Mouse (Mus musculus) small intestine, adult 2 months (tissue): ENCODE results near the gene Gjc1. TPM values are rescaled to one million over a fixed set of nuclear protein-coding genes. Genes with fewer than 3 reads are reported as not detected.
A peak's percentile ranks its signal among the peaks of the same experiment; 100 is the strongest.

Experiments
- H3K27ac ChIP-seq: fragments of 200-500 bp; 2 replicates; pipeline ENCODE4 v1.5.1; 2012; ENCODE audit warnings: low read depth, low read length, control low read depth, inconsistent platforms; ENCODE audit not compliant: insufficient read depth
- H3K27me3 ChIP-seq: fragments of 200-500 bp; 2 replicates; pipeline ENCODE4 v1.6.1; 2012; ENCODE audit warnings: mild to moderate bottlenecking, moderate library complexity, low read length, inconsistent platforms; ENCODE audit not compliant: control insufficient read depth, insufficient read depth
- H3K36me3 ChIP-seq: fragments of 200-500 bp; 2 replicates; pipeline ENCODE4 v1.6.1; 2012; ENCODE audit warnings: mild to moderate bottlenecking, low read length, control low read depth, inconsistent platforms; ENCODE audit not compliant: control insufficient read depth, insufficient read depth
- H3K4me1 ChIP-seq: fragments of 200-500 bp; 2 replicates; pipeline ENCODE4 v1.6.1; 2012; ENCODE audit warnings: low read length, inconsistent platforms, mixed read lengths; ENCODE audit not compliant: control insufficient read depth, insufficient read depth, insufficient read length
- H3K4me3 ChIP-seq: fragments of 200-500 bp; 2 replicates; pipeline ENCODE4 v1.5.1; 2012; ENCODE audit warnings: low read depth, mild to moderate bottlenecking, control low read depth, inconsistent platforms, low read length, moderate library complexity
- CTCF ChIP-seq: fragments of 200-500 bp; IDR thresholded peaks from 2 replicates; pipeline ENCODE4 v1.5.1; 2012; ENCODE audit warnings: low read depth, mild to moderate bottlenecking, control low read depth, inconsistent platforms, low read length, moderate library complexity, mixed read lengths; ENCODE audit not compliant: insufficient replicate concordance, insufficient read length; ENCODE audit errors: extremely low read depth
- POLR2A ChIP-seq: fragments of 200-500 bp; IDR thresholded peaks from 2 replicates; pipeline ENCODE4 v1.6.1; 2012; ENCODE audit warnings: low read depth, mild to moderate bottlenecking, control low read depth, inconsistent platforms, low read length, moderate library complexity
- WGBS: fragments of 180-500 bp; shearing (Covaris S2); methylation state at CpG from one replicate; pipeline ENCODE4 v1.1.7; 2018; 5-methylcytosine and 5-hydroxymethylcytosine counted together
- polyA plus RNA-seq: library from polyadenylated mRNA; depleted of rRNA; stranded (reverse); fragments of >200 nt; gene quantifications from 2 replicates; pipeline ENCODE4 v1.2.3, GENCODE M21; 2012

The Gjc1 gene
- polyA plus RNA-seq, 1 experiment: 1.4 TPM

- TF ChIP-seq POLR2A: no peak
- no peak for TF ChIP-seq CTCF
- H3K4me3 ChIP-seq: no peak overlapping the region
- 55% methylated on average over 4 of the region's 4 CpGs for WGBS
Measured at GRCm38 (mm10) chr11:102830276-102830675, 10.8 kb upstream of the Gjc1 start.

GRCm38 (mm10) chr11:102827097-102827496, 7.6 kb upstream of the Gjc1 start:
- whole genome bisulfite sequencing: 55% methylated on average over 4 of the region's 4 CpGs

More at GRCm38 (mm10) chr11:102830276-102830675, 10.8 kb upstream of the Gjc1 start:
- Histone ChIP-seq H3K27me3 (peaks cover 8% of the 10 kb centered on the region), H3K36me3 (no peaks in the 10 kb centered on the region), H3K27ac (no peak overlapping the region), H3K4me1 (no peaks in the 10 kb centered on the region; the same call in 1 of the 2 replicates)

GRCm38 (mm10) chr11:102826476-102826875, 7.0 kb upstream of the Gjc1 start:
- Histone ChIP-seq H3K4me3 (no peak overlapping the region), H3K4me1 (no peaks in the 10 kb centered on the region; the same call in 1 of the 2 replicates), H3K36me3 (no peaks in the 10 kb centered on the region), H3K27ac (no peak overlapping the region), H3K27me3 (peaks cover 13% of the 10 kb centered on the region)
- TF ChIP-seq CTCF (no peak), POLR2A (no peak)
- WGBS: 76% methylated on average over 2 of the region's 2 CpGs

More at GRCm38 (mm10) chr11:102827097-102827496, 7.6 kb upstream of the Gjc1 start:
- H3K4me1 ChIP-seq: no peaks in the 10 kb centered on the region; the same call in 1 of the 2 replicates
- H3K27ac ChIP-seq: no peak overlapping the region
- H3K36me3 ChIP-seq: no peaks in the 10 kb centered on the region
- H3K4me3 ChIP-seq: no peak overlapping the region
- TF ChIP-seq CTCF (no peak), POLR2A (no peak)
- peaks cover 13% of the 10 kb centered on the region for H3K27me3 ChIP-seq

GRCm38 (mm10) chr11:102821231-102821630, 1.7 kb upstream of the Gjc1 start:
- H3K4me1 ChIP-seq: no peaks in the 10 kb centered on the region; the same call in 1 of the 2 replicates
- TF ChIP-seq POLR2A (no peak), CTCF (no peak)
- 42% methylated on average over 6 of the region's 6 CpGs for WGBS
- H3K27ac ChIP-seq: no peak overlapping the region
- H3K4me3 ChIP-seq: no peak overlapping the region
- H3K27me3 ChIP-seq: peaks cover 40% of the 10 kb centered on the region
- H3K36me3 ChIP-seq: no peaks in the 10 kb centered on the region

GRCm38 (mm10) chr11:102820432-102820831, 932 bp upstream of the Gjc1 start:
- no peak overlapping the region for H3K4me3 ChIP-seq
- no peak overlapping the region for H3K27ac ChIP-seq
- no peaks in the 10 kb centered on the region for H3K36me3 ChIP-seq
- no peak for TF ChIP-seq CTCF
- no peak for TF ChIP-seq POLR2A
- no peaks in the 10 kb centered on the region; the same call in 1 of the 2 replicates for H3K4me1 ChIP-seq
- 40% methylated on average over 3 of the region's 3 CpGs for WGBS
- H3K27me3 ChIP-seq: peaks cover 37% of the 10 kb centered on the region

GRCm38 (mm10) chr11:102819783-102820385, 384 bp upstream of the Gjc1 start:
- H3K36me3 ChIP-seq: no peaks in the 10 kb centered on the region
- H3K27ac ChIP-seq: no peak overlapping the region
- no peak overlapping the region for H3K4me3 ChIP-seq
- H3K4me1 ChIP-seq: no peaks in the 10 kb centered on the region; the same call in 1 of the 2 replicates
- H3K27me3 ChIP-seq: peaks cover 36% of the 10 kb centered on the region
- WGBS: 13% methylated on average over 14 of the region's 14 CpGs
- TF ChIP-seq POLR2A: no peak

GRCm38 (mm10) chr11:102818121-102819020, 1.1 kb downstream of the Gjc1 start:
- peak overlapping the region; percentile 63 for H3K4me3 ChIP-seq
- 2% methylated on average over 80 of the region's 92 CpGs for WGBS
- peaks cover 39% of the 10 kb centered on the region for H3K27me3 ChIP-seq
- no peak for TF ChIP-seq CTCF
- TF ChIP-seq POLR2A: no peak
- H3K4me1 ChIP-seq: no peaks in the 10 kb centered on the region; the same call in 1 of the 2 replicates
- no peaks in the 10 kb centered on the region for H3K36me3 ChIP-seq
- H3K27ac ChIP-seq: no peak overlapping the region; the same call in 1 of the 2 replicates
